Mouse (Mus musculus) megakaryocyte, embryonic 14.5 days (primary cell): ENCODE results near the gene Lmf2.

Experiments used
- FLI1 ChIP-seq: IDR thresholded peaks from 2 replicates; pipeline ENCODE4 v1.6.1; 2012; ENCODE audit warnings: low read length, inconsistent platforms, mixed read lengths
- GATA1 ChIP-seq: IDR thresholded peaks from 3 replicates; pipeline ENCODE4 v1.6.1; 2012; ENCODE audit warnings: mixed read lengths, low read length, inconsistent platforms, borderline replicate concordance

GRCm38 (mm10) chr15:89354455-89354854 is 1.0 kb downstream of the Lmf2 start:
- no peak for TF ChIP-seq GATA1
- TF ChIP-seq FLI1 = no peak
